Mouse (Mus musculus): Measurements from ENCODE around the gene Scel.
A peak's percentile ranks its signal among the peaks of the same experiment; 100 is the strongest.

The Scel gene

GRCm38 (mm10) chr14:103509544-103509943 lies 3.6 kb upstream of the Scel start:
- DNase-seq (ENCODE audit: low read depth, low spot score): no peak

GRCm38 (mm10) chr14:103513473-103513811 lies 300 bp downstream of the Scel start:
- DNase-seq (ENCODE audit: low read depth, low spot score): peak; percentile 46

GRCm38 (mm10) chr14:103515419-103515818 lies 2.3 kb downstream of the Scel start:
- no peak for DNase-seq (ENCODE audit: low read depth, low spot score)

- DNase-seq (ENCODE audit: low read depth, low spot score): no peak
Observed at GRCm38 (mm10) chr14:103526286-103526685, 13.1 kb downstream of the Scel start.

DNA sequence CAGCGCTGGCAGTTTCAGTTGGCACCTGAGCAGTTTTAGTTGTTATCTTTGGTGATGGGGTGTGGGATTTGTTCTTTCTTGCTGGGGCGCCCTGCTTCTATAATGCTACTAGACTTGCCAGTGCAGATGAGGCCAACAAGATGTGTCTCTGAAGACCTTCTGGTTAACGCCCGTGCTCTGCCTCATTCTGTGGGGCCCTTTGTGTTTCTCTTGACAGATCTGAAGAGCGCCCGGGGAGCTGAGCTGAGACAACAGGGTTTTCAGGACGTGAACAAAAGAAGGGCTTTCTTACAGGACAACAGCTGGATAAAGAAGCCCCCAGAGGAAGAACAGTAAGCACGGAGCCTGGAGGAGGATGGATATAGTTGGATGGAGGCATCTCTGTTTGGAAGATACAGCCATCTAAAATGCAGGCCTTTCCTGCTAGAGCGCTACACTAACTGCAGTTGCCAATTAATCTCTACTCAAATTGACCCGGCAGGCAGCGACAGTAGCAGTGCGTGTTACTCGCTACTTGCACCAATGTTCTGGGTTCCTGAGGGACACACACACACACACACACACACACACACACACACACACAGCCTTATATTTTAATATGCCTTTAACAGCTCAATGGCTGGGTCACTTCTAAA lies 16.7 kb downstream of the Scel start:
- DNase-seq (ENCODE audit: low read depth, low spot score): no peak

- peak; percentile 65 for DNase-seq (ENCODE audit: low read depth, low spot score)
Observed at GRCm38 (mm10) chr14:103531722-103532341, 18.7 kb downstream of the Scel start.

DNA sequence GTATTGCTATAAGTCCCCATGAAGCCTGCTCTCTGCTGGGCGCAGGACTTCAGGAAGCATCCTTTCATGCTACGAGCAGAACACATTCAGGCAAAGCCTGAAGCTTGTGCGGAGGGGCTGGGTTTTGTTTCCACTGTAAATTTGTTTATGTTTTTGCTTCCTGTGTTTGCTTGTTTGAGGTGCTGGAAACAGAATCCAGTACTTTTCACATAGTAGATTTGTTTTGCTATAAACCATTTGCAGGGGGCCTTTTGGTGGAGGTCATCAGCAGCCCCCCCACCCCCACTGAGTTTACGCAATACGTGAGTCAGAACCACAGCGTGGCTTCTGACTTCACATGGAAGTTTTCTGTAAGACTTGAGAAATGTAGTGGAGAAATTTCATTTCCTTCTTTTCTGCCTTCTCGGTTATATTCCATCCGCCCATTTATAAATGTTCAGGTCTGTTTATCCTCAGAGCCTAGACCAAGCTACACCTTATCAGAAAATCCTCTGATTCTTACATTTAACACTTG lies 22.4 kb downstream of the Scel start:
- DNase-seq (ENCODE audit: low read depth, low spot score): no peak

- DNase-seq (ENCODE audit: low read depth, low spot score): peak; percentile 39
Observed at GRCm38 (mm10) chr14:103536334-103536733, 23.2 kb downstream of the Scel start.

DNA sequence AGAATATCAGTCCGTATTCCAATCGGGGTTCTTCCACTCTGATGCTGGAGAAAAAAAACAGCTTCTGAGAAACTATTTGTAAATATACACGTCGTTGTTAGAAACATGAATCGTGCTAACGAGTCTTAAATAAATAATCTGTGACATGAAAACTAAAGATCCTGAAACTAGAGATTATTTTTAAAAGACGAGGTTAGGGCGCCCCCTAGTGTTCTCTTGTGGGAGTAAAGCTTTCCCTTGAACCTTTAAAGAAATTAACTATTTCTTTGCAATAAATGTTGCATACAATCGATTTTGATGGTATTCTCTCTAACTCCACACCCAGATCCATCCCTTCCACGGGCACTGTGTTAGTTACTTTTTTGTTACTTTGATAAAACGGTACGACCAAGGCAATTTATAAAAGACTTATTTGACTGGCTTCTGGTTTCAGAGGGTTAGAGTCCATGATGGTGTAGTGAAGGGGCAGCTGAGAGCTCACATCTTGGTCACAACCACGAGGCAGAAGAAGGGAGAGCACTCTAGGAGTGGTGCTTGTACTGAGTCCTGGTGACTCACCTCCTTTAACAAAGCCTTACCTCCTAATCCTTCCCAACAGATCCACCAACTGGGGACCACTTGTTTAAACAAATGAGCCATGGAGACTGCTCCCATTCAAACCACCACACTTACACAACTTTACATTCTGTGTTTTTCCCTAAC lies 24.4 kb downstream of the Scel start:
- peak; percentile 77 for DNase-seq (ENCODE audit: low read depth, low spot score)

DNA sequence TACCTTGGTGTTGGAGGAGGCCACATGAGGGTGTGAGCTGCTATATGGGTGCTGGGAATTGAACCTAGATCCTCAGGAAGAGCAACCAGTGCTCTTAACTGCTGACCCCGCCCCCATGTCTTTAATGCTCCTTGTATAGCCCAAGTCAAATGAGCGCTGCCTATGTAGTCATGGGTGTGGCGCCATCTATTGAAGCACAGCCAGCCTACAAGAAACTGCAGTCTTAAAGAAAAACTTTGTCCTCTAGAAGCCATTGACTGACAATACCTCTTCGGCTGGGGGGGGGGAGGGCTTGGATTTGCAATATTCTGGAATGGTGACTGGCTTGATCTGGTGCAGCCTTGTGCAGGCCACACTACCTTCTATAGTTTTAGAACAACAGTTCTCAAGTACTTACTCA lies 26.7 kb downstream of the Scel start:
- peak; percentile 53 for DNase-seq (ENCODE audit: low read depth, low spot score)

- DNase-seq (ENCODE audit: low read depth, low spot score): no peak
Observed at GRCm38 (mm10) chr14:103541679-103542078, 28.5 kb downstream of the Scel start.

GRCm38 (mm10) chr14:103543304-103544079 lies 30.4 kb downstream of the Scel start:
- no peak for DNase-seq (ENCODE audit: low read depth, low spot score)

GRCm38 (mm10) chr14:103545734-103546133 lies 32.6 kb downstream of the Scel start:
- no peak for DNase-seq (ENCODE audit: low read depth, low spot score)

GRCm38 (mm10) chr14:103546246-103546645 lies 33.1 kb downstream of the Scel start:
- no peak for DNase-seq (ENCODE audit: low read depth, low spot score)

DNA sequence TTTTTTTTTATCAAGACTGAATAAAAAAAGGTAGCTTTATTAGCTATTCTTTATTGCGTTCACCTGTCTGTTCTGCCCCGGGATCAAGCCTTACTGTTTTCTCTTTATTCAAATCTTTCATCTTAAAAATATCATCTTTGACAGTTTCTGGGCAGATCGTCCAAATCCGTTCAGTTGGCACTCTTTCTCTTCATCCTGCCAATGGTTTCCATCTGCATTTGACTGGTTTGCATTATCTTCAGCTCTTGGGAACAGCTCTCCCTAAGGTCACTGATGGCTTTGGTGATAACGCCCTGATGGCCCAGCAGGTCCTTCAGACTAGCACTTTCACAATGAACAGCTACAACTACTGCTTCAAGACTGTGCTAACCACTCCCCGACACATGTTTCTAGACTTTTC lies 35.1 kb downstream of the Scel start:
- no peak for DNase-seq (ENCODE audit: low read depth, low spot score)

DNA sequence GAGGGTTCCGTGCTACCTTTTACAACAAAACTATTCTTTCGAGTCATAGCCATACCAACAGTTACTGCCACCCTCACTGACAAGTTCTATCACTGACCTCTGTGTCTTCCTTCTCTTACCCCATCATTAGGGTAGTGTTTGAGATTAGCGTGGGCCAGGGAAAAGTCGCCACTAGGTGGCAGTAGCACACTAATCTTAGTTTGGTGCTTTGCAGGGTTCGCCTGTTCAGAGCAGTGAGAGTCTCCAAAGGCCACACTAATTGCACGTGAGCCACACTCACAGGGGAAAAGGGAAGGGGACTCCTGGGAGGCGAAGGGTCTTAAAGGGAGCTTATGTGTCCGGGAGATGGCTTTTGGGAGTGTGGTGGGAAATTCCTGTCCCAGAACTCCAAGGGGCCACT lies 37.3 kb downstream of the Scel start:
- peak; percentile 89 for DNase-seq (ENCODE audit: low read depth, low spot score)

- DNase-seq (ENCODE audit: low read depth, low spot score): no peak
Observed at GRCm38 (mm10) chr14:103550921-103551320, 37.8 kb downstream of the Scel start.

DNA sequence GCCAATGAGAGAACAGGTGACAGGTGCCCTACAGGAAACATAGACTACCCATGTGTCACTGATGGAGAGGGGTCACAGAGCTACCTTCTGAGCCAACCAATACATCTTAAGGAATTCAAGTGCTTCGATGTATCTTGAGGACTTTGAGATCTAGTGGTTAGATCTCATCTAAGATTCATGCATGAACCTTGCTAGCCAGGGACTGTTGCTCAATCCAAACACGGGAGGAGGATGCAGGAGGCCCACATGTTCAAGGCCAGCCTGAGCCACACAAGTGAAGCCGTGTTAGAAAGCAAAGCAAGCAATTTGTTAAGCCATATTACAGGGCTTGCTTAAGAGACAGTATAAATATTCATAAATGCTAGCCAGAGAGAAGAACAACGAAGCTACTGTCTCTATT lies 38.8 kb downstream of the Scel start:
- no peak for DNase-seq (ENCODE audit: low read depth, low spot score)

DNA sequence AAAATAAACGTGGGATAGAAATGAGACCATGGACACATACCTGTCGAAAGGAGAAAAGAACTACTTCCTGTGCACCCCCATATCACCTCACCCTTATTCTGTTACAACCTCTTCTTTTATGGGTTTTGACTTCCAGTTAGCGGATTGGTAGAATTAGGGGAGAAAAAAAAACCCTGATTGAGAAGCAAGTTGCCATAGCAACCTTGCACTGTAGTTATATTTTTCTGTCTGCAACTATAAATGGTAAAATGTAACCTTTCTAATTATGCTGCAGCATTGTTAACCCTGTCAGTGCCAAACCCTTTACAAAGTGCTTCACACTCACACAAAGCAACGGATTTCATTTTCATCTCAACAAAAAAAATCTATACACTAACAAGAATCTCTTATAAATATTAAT lies 39.2 kb downstream of the Scel start:
- no peak for DNase-seq (ENCODE audit: low read depth, low spot score)

- DNase-seq (ENCODE audit: low read depth, low spot score): no peak
Observed at GRCm38 (mm10) chr14:103556609-103557008, 43.5 kb downstream of the Scel start.

DNA sequence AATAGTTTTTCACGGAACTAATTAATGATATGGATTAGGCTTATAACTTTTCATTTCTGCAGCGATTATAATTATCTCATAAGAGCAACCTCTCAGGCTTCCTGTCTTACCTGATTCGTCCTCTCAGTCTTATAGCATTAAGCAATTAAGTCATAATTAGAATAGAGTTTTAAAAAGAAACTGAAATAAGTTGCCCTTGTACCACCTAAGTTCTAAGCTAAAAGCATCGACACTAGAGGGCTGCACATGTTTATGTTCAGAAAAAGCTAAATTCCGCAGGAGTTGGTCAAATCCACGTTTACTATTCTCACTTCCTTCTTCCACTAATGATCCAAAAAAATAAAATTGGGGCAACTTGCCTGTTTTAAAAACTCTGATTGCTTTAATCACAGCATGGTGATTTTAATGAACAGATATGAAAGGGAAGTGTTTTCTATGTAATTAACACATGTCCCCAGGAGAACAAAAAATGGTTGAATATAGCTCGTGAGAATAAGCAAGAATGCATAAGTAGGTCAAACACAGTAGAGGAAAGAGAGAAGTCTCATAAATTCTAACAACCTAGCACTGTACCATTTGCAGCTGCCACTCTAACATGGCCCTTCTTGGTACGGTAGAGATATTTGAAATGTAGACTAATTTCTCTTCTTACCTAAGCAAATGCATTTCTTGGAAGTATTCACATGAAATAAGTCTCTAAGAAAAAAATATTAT lies 48.4 kb downstream of the Scel start:
- no peak for DNase-seq (ENCODE audit: low read depth, low spot score)

All from A20 (cell line).